Comparison of ENCODE assay signal across 24 mouse cellular contexts in the genomic region with DNA sequence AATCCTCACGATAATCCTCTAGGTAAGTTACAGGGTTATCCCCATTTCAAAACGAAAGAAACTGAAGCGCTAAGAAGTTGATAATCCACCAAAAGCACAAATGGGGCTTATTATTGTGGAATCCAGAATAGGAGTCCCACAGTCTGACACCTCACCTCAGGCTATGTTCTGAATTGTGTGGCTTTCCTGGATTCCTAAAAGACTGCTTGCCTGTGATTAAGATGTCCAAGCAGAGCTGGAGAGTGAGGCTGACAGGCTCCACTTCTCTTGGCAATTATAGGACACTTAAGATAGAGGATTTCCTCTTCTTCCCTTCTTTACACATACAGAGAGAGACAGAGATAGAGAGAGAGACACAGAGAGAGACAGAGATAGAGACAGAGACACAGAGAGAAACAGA.
DNase-seq lines count a peak whose midpoint lies in the region; ATAC-seq and TF ChIP-seq lines count a peak whose summit lies in the region.
"Had no signal": no experiment of that assay in that cellular context is flagged by ENCODE, and none has a peak within 500 bp of the region (broad histone marks: within the 10 kb centered on the region; RNA-seq: fewer than 3 reads in every experiment).

No protein-coding gene starts in this region.

- no peak overlapping the region for H3K27ac ChIP-seq in midbrain, embryonic 14.5 days (replicated peaks; ENCODE audit: low read depth, low read length)
- H3K27ac ChIP-seq in midbrain, postnatal 0 days (ENCODE audit: low read depth, low read length): no peak overlapping the region

- DNase-seq in midbrain, embryonic 14.5 days: peak; percentile 22
- no peak for DNase-seq in midbrain, postnatal 0 days (ENCODE audit: low spot score)
- peak; percentile 77 for DNase-seq in 3T3-L1 (ENCODE audit: low read depth, low spot score)
- peak; percentile 65 for DNase-seq in NIH3T3 (ENCODE audit: low read depth)
- DNase-seq in Patski (ENCODE audit: low read depth, low spot score): peak; percentile 30
- no peak for DNase-seq in lung, postnatal 25 days (ENCODE audit: low spot score)
- DNase-seq in gastrocnemius, adult 18-20 months (ENCODE audit: low spot score): no peak
- DNase-seq: adrenal gland, adult 2 months; adrenal gland, adult 8-10 months; adrenal gland, postnatal 10 days; adrenal gland, postnatal 14 days; adrenal gland, postnatal 25 days; adrenal gland, postnatal 36 days; B cell, adult 2 months; cerebellum, adult 11 months; cerebellum, adult 11-12 months; cerebellum, adult 18-20 months; cerebellum, adult 2 months; cerebellum, adult 8-10 months had no signal

- no peak for TF ChIP-seq CTCF in midbrain, postnatal 0 days (IDR thresholded peaks at IDR 0.05)
- no peak for TF ChIP-seq CTCF in Patski (IDR thresholded peaks at IDR 0.05)

- no peak overlapping the region for H3K9ac ChIP-seq in midbrain, embryonic 14.5 days (replicated peaks; ENCODE audit: low read length)
- H3K9ac ChIP-seq in midbrain, postnatal 0 days (replicated peaks; ENCODE audit: low read length, poor library complexity, severe bottlenecking): no peak overlapping the region

- H3K4me1 ChIP-seq in midbrain, embryonic 14.5 days (ENCODE audit: control insufficient read depth, insufficient read depth, low read length): no peaks in the 10 kb centered on the region
- no peaks in the 10 kb centered on the region for H3K4me1 ChIP-seq in midbrain, postnatal 0 days (ENCODE audit: insufficient read depth, low read length)

- H3K4me3 ChIP-seq in midbrain, embryonic 14.5 days (replicated peaks; ENCODE audit: low read depth, low read length): no peak overlapping the region
- no peak overlapping the region for H3K4me3 ChIP-seq in midbrain, postnatal 0 days (ENCODE audit: low read depth, low read length)

- H3K36me3 ChIP-seq in midbrain, embryonic 14.5 days (ENCODE audit: control insufficient read depth, insufficient read depth, low read length): no peaks in the 10 kb centered on the region
- H3K36me3 ChIP-seq in midbrain, postnatal 0 days (ENCODE audit: insufficient read depth, low read length): no peaks in the 10 kb centered on the region
- H3K36me3 ChIP-seq: G1E had no signal

- POLR2A ChIA-PET in Patski (lab: Charles Lee): no interaction called here

- H3K4me2 ChIP-seq in midbrain, embryonic 14.5 days (ENCODE audit: low read length): no peak overlapping the region
- no peak overlapping the region for H3K4me2 ChIP-seq in midbrain, postnatal 0 days (ENCODE audit: low read depth, low read length, poor library complexity, severe bottlenecking)

- no peaks in the 10 kb centered on the region for H3K9me3 ChIP-seq in midbrain, embryonic 14.5 days (ENCODE audit: control insufficient read depth, low read length)
- no peaks in the 10 kb centered on the region for H3K9me3 ChIP-seq in midbrain, postnatal 0 days (ENCODE audit: low read length)
- H3K9me3 ChIP-seq: G1E had no signal

- in situ Hi-C loops in Patski (cut with MboI; ENCODE audit: low pct_unique_long_range_greater_than_20kb): no loop called here

- no peaks in the 10 kb centered on the region for H3K27me3 ChIP-seq in midbrain, embryonic 14.5 days (ENCODE audit: control insufficient read depth, insufficient read depth, low read length)
- H3K27me3 ChIP-seq in midbrain, postnatal 0 days (ENCODE audit: insufficient read depth, low read length): no peaks in the 10 kb centered on the region
- H3K27me3 ChIP-seq in Patski: no peaks in the 10 kb centered on the region
- H3K27me3 ChIP-seq: CH12.LX had no signal

- CTCF ChIA-PET in Patski (lab: Charles Lee): interaction anchor here (1.5 kb wide), 1 partner anchor 14 kb away, joined by 4 read pairs; no protein-coding TSS in a partner anchor

- 45% methylated on average over 3 of the region's 3 CpGs for WGBS in midbrain, embryonic 14.5 days
- WGBS in midbrain, postnatal 0 days: 51% methylated on average over 3 of the region's 3 CpGs

- ATAC-seq in midbrain, embryonic 14.5 days (ENCODE audit: low FRiP score, low TSS enrichment): no peak
- ATAC-seq in midbrain, postnatal 0 days (ENCODE audit: low FRiP score): no peak
- ATAC-seq in Patski: peak; percentile 74
- ATAC-seq in megakaryocyte, adult 5-6 weeks (ENCODE audit: poor library complexity, severe bottlenecking): no peak
- ATAC-seq: activated CD4-positive, CD25-positive, alpha-beta regulatory T cell, adult 4 months; CD4-positive, CD25-positive, alpha-beta regulatory T cell, adult 4 months had no signal

Comparison
In these comparisons a context has a peak if more than half of its experiments do, and no peak if none do; other contexts are left out.
1. DNase-seq: peak in midbrain, embryonic 14.5 days (single experiment), 3T3-L1 (single experiment), NIH3T3 (single experiment) and Patski (single experiment); none in midbrain, postnatal 0 days (single experiment), lung, postnatal 25 days (single experiment) and gastrocnemius, adult 18-20 months (single experiment).